Mouse (Mus musculus) cortical plate, adult 2 months (tissue): Measurements from ENCODE around the gene Zranb1.

Experiments
- CTCF ChIP-seq: fragments of 200-500 bp; IDR thresholded peaks from 2 replicates; pipeline ENCODE4 v1.5.1; 2011; ENCODE audit warnings: mild to moderate bottlenecking, control low read depth, low read length; ENCODE audit not compliant: insufficient read depth; ENCODE audit errors: extremely low read depth
- POLR2A ChIP-seq: fragments of 200-500 bp; IDR thresholded peaks from 2 replicates; pipeline ENCODE4 v1.6.1; 2011; ENCODE audit warnings: mild to moderate bottlenecking, low read length, control low read depth; ENCODE audit not compliant: insufficient read depth; ENCODE audit errors: extremely low read depth

DNA sequence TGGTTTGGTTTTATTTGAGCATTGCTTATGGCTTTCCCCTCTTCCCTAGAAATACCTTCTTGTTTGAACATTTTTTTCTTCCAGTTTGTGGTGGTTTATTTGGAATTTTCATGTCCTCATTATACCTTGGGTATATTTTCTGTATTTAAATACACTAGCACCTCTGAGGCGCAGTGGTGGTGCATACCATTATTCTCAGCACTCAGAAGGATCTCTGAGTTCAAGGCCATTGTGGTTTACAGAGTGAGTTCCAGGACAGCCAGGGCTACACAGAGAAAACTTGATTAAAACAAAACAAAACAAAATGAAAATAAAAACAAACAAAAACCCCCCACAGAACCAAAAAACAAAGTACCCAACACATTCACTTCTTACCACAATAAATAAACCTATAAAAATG, 2.4 kb downstream of the Zranb1 start:
- TF ChIP-seq POLR2A (no peak), CTCF (no peak)
